Mouse (Mus musculus): ENCODE measurements around the gene Prox1. TPM values are rescaled to one million over a fixed set of nuclear protein-coding genes. Genes with fewer than 3 reads are reported as not detected.

Prox1 gene
- polyA plus RNA-seq, 1 experiment: 0.01 TPM

DNA sequence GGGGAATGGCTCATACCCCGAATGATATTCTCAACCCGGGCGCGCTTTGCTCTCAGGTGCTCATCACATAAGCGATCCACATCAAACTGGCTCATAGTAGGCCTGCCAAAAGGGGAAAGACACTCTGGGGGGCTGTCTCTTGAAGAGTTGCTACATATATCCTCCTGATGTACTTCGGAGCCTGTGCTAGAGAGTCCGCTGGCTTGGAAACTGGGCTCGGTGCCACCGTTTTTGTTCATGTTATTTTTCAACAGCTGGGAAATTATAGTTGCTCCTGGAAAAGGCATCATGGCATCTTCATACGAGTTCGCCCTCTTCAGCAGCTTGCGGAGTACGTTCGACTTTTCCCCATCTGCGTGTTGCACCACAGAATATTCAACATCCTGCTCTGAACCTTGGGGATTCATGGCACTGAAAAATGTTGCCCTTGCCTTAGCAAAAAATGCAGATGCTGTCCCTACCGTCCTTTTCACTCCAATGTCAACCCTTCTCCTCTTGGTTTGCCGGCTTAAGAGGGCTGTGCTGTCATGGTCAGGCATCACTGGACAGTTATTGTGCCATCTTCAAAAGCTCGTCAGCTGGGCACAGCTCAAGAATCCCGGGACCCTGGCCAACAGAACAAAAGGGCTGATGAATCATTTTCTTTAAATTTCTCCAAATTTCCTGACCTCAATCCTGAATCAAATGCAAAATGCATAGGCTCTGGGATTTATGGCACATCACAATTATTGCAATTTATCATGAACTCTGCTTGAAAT is 8.6 kb downstream of the Prox1 start:
- Histone ChIP-seq H3K36me3 (ENCODE audit: control insufficient read depth, insufficient read depth) (no peaks in the 10 kb centered on the region), H3ac (ENCODE audit: control insufficient read depth, insufficient read length, low read depth) (no peak overlapping the region), H3K79me3 (ENCODE audit: low read depth) (no peaks in the 10 kb centered on the region), H3K79me2 (ENCODE audit: control insufficient read depth, insufficient read depth) (no peaks in the 10 kb centered on the region), H3K27me3 (ENCODE audit: control insufficient read depth, insufficient read depth, insufficient read length) (peaks cover 3% of the 10 kb centered on the region), H3K4me3 (ENCODE audit: insufficient read depth, poor library complexity, severe bottlenecking) (no peak overlapping the region)
- TF ChIP-seq MAX (IDR thresholded peaks at IDR 0.05): no peak
- no peak for TF ChIP-seq FOSL1 (IDR thresholded peaks at IDR 0.05; ENCODE audit: insufficient read depth, low read length, poor library complexity, severe bottlenecking)
- no peak for TF ChIP-seq USF1 (IDR thresholded peaks at IDR 0.05; ENCODE audit: low read depth)
- no peak for TF ChIP-seq CTCF (IDR thresholded peaks at IDR 0.05; ENCODE audit: control insufficient read depth, insufficient read depth, insufficient read length)
- TF ChIP-seq MYOD1 (IDR thresholded peaks at IDR 0.05; ENCODE audit: control insufficient read depth, insufficient read length, low read depth): no peak

DNA sequence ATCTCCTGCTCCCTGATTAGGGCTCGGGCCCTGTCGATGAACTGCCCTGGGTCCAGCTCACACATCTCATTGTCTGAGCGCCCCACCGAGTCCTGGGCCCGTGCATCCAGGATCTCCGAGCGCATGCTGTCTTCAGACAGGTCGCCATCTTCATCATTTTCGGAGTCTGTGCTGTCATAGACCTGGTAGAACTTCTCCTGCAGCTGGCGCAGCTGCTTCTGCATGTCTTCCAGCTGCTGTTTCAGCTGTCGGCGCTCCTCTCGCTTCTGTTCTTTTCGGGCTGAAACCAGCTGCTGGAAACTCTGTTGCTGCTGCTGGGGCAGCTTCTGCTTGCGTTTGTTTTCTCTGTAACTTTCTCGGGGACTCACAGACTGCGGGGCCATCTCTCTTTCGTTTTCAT is 9.2 kb downstream of the Prox1 start:
- Histone ChIP-seq H3K79me3 (ENCODE audit: low read depth) (no peaks in the 10 kb centered on the region), H3K4me3 (ENCODE audit: insufficient read depth, poor library complexity, severe bottlenecking) (no peak overlapping the region), H3ac (ENCODE audit: control insufficient read depth, insufficient read length, low read depth) (no peak overlapping the region), H3K36me3 (ENCODE audit: control insufficient read depth, insufficient read depth) (no peaks in the 10 kb centered on the region), H3K79me2 (ENCODE audit: control insufficient read depth, insufficient read depth) (no peaks in the 10 kb centered on the region), H3K27me3 (ENCODE audit: control insufficient read depth, insufficient read depth, insufficient read length) (peaks cover 3% of the 10 kb centered on the region)
- TF ChIP-seq MYOD1 (IDR thresholded peaks at IDR 0.05; ENCODE audit: control insufficient read depth, insufficient read length, low read depth) (peak; percentile 66), CEBPB (IDR thresholded peaks at IDR 0.05; ENCODE audit: low read depth) (no peak)

DNA sequence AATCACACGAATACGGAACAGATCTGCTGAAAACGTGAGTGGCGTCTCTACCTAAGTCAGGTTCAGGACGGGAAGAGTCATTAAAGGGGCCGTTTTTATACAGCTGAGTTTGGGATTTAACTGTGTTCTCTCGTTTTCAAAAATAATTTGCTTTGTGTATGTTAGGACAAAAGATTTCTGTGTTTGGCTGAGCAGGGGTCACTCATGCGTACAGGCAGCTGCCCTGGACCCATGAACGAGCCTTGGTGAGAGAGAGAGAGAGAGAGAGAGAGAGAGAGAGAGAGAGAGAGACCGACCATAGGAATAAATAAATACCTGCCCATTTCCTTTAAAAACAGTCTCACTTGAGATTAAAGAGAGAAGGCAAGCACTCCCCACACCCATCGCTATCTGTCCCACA is 11.1 kb downstream of the Prox1 start:
- Histone ChIP-seq H3K4me3 (ENCODE audit: insufficient read depth, poor library complexity, severe bottlenecking) (no peak overlapping the region), H3K36me3 (ENCODE audit: control insufficient read depth, insufficient read depth) (no peaks in the 10 kb centered on the region), H3K79me3 (ENCODE audit: low read depth) (no peaks in the 10 kb centered on the region), H3K27me3 (ENCODE audit: control insufficient read depth, insufficient read depth, insufficient read length) (peaks cover 3% of the 10 kb centered on the region), H3ac (ENCODE audit: control insufficient read depth, insufficient read length, low read depth) (no peak overlapping the region), H3K79me2 (ENCODE audit: control insufficient read depth, insufficient read depth) (no peaks in the 10 kb centered on the region)
- TF ChIP-seq MYOG (IDR thresholded peaks at IDR 0.05; ENCODE audit: control insufficient read depth, extremely low read depth, insufficient read length) (no peak), USF1 (IDR thresholded peaks at IDR 0.05; ENCODE audit: low read depth) (no peak)

DNA sequence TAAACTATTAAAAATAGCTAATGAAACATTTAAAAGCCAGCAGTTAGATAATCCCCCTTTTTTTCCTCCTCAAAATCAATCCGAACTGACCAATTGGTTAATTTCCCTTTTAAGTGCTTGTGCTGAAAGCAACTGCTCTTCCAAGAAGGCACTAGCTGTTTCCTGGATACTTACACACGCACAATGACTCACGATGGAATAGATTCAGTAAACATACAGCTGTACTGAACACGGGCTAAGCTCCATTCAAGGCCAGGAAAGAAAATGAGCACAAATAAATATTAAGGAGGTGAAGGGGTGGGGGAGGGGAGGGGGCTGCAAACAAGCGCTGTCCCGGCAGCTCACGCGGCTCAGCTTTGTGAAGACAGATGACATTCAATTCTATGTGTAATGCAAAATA is 14.8 kb downstream of the Prox1 start:
- no peak for TF ChIP-seq CTCF (IDR thresholded peaks at IDR 0.05; ENCODE audit: control insufficient read depth, insufficient read depth, insufficient read length)
- no peak for TF ChIP-seq USF1 (IDR thresholded peaks at IDR 0.05; ENCODE audit: low read depth)
- no peak for TF ChIP-seq FOSL1 (IDR thresholded peaks at IDR 0.05; ENCODE audit: insufficient read depth, low read length, poor library complexity, severe bottlenecking)
- TF ChIP-seq MAX (IDR thresholded peaks at IDR 0.05): no peak
- TF ChIP-seq MYOD1 (IDR thresholded peaks at IDR 0.05; ENCODE audit: control insufficient read depth, insufficient read length, low read depth): no peak
- no peak for TF ChIP-seq CEBPB (IDR thresholded peaks at IDR 0.05; ENCODE audit: low read depth)
- TF ChIP-seq MYOG (IDR thresholded peaks at IDR 0.05; ENCODE audit: control insufficient read depth, extremely low read depth, insufficient read length): no peak
- Histone ChIP-seq H3K79me2 (ENCODE audit: control insufficient read depth, insufficient read depth) (no peaks in the 10 kb centered on the region), H3K27me3 (ENCODE audit: control insufficient read depth, insufficient read depth, insufficient read length) (peaks cover 2% of the 10 kb centered on the region), H3K4me3 (ENCODE audit: insufficient read depth, poor library complexity, severe bottlenecking) (no peak overlapping the region), H3K79me3 (ENCODE audit: low read depth) (no peaks in the 10 kb centered on the region), H3ac (ENCODE audit: control insufficient read depth, insufficient read length, low read depth) (no peak overlapping the region), H3K36me3 (ENCODE audit: control insufficient read depth, insufficient read depth) (no peaks in the 10 kb centered on the region)

DNA sequence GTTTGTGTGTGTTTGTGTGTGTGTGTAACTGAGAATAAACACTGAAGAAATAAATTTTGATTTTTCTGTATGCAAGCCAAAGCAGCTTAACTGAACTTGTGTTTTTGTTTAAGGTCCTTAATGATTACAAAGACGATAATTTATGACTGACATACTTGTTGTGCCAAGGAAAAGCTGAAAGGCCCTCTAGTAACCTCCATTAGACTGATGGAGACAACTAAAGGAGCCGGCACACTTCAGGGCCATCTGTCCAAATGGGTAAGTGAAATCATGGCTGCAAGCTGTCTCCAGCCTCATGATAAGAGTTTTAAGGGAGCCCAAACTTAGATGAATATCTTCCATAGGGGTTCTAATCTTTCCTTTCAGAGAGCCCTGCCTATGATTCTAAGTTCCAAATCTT is 15.5 kb downstream of the Prox1 start:
- TF ChIP-seq USF1 (IDR thresholded peaks at IDR 0.05; ENCODE audit: low read depth) (no peak), MYOG (IDR thresholded peaks at IDR 0.05; ENCODE audit: control insufficient read depth, extremely low read depth, insufficient read length) (no peak), MAX (IDR thresholded peaks at IDR 0.05) (no peak), CTCF (IDR thresholded peaks at IDR 0.05; ENCODE audit: control insufficient read depth, insufficient read depth, insufficient read length) (no peak), FOSL1 (IDR thresholded peaks at IDR 0.05; ENCODE audit: insufficient read depth, low read length, poor library complexity, severe bottlenecking) (no peak), CEBPB (IDR thresholded peaks at IDR 0.05; ENCODE audit: low read depth) (no peak)
- no peaks in the 10 kb centered on the region for H3K27me3 ChIP-seq (ENCODE audit: control insufficient read depth, insufficient read depth, insufficient read length)

DNA sequence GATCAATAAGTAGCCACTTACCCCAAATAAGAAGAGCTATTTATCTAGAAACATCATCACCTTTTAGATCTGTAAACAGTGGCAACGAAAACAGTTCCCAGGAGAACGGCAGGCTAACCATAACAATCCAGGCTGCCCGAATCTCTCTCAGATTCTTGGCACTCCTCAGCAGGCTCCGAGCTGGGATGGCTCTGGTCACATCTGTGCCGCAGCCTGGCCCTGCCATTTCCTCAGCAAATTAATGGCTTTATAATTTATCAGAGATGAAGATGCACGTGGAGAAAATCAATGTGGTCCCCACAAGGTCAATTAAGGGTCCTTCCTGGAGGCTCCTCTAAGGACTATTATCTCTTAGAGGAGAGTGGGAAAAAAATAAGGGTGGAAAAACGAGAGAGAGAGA is 16.2 kb downstream of the Prox1 start:
- Histone ChIP-seq H3K27me3 (ENCODE audit: control insufficient read depth, insufficient read depth, insufficient read length) (no peaks in the 10 kb centered on the region), H3K79me3 (ENCODE audit: low read depth) (no peaks in the 10 kb centered on the region), H3K79me2 (ENCODE audit: control insufficient read depth, insufficient read depth) (no peaks in the 10 kb centered on the region), H3K4me3 (ENCODE audit: insufficient read depth, poor library complexity, severe bottlenecking) (no peak overlapping the region), H3K36me3 (ENCODE audit: control insufficient read depth, insufficient read depth) (no peaks in the 10 kb centered on the region), H3ac (ENCODE audit: control insufficient read depth, insufficient read length, low read depth) (no peak overlapping the region)
- TF ChIP-seq MYOG (IDR thresholded peaks at IDR 0.05; ENCODE audit: control insufficient read depth, extremely low read depth, insufficient read length): no peak
- no peak for TF ChIP-seq CEBPB (IDR thresholded peaks at IDR 0.05; ENCODE audit: low read depth)
- no peak for TF ChIP-seq CTCF (IDR thresholded peaks at IDR 0.05; ENCODE audit: control insufficient read depth, insufficient read depth, insufficient read length)
- no peak for TF ChIP-seq USF1 (IDR thresholded peaks at IDR 0.05; ENCODE audit: low read depth)
- TF ChIP-seq FOSL1 (IDR thresholded peaks at IDR 0.05; ENCODE audit: insufficient read depth, low read length, poor library complexity, severe bottlenecking): no peak
- no peak for TF ChIP-seq MAX (IDR thresholded peaks at IDR 0.05)
- TF ChIP-seq MYOD1 (IDR thresholded peaks at IDR 0.05; ENCODE audit: control insufficient read depth, insufficient read length, low read depth): no peak

More for the DNA sequence above, 15.5 kb downstream of the Prox1 start:
- Histone ChIP-seq H3K4me3 (ENCODE audit: insufficient read depth, poor library complexity, severe bottlenecking) (no peak overlapping the region), H3ac (ENCODE audit: control insufficient read depth, insufficient read length, low read depth) (no peak overlapping the region), H3K79me3 (ENCODE audit: low read depth) (no peaks in the 10 kb centered on the region), H3K36me3 (ENCODE audit: control insufficient read depth, insufficient read depth) (no peaks in the 10 kb centered on the region), H3K79me2 (ENCODE audit: control insufficient read depth, insufficient read depth) (no peaks in the 10 kb centered on the region)

Data from C2C12 (cell line).